Mouse (Mus musculus): ENCODE results near the gene Gpx2. TPM values are rescaled to one million over a fixed set of nuclear protein-coding genes. Genes with fewer than 3 reads are reported as not detected.
A peak's percentile ranks its signal among the peaks of the same experiment; 100 is the strongest.

The Gpx2 gene
- polyA plus RNA-seq, 1 experiment: not detected

- no peak for TF ChIP-seq GATA1 (IDR thresholded peaks at IDR 0.05; ENCODE audit: low read length)
These were observed 16.9 kb downstream of the Gpx2 start for GRCm38 (mm10) chr12:76778305-76779083.

- no peak for TF ChIP-seq GATA1 (IDR thresholded peaks at IDR 0.05; ENCODE audit: low read length)
These were observed 17.5 kb downstream of the Gpx2 start for GRCm38 (mm10) chr12:76777845-76778244.

- TF ChIP-seq GATA1 (IDR thresholded peaks at IDR 0.05; ENCODE audit: low read length): peak; percentile 22
These were observed 18.5 kb downstream of the Gpx2 start for GRCm38 (mm10) chr12:76776898-76777297.

- no peak for TF ChIP-seq GATA1 (IDR thresholded peaks at IDR 0.05; ENCODE audit: low read length)
These were observed 20.2 kb downstream of the Gpx2 start for GRCm38 (mm10) chr12:76775132-76775531.

DNA sequence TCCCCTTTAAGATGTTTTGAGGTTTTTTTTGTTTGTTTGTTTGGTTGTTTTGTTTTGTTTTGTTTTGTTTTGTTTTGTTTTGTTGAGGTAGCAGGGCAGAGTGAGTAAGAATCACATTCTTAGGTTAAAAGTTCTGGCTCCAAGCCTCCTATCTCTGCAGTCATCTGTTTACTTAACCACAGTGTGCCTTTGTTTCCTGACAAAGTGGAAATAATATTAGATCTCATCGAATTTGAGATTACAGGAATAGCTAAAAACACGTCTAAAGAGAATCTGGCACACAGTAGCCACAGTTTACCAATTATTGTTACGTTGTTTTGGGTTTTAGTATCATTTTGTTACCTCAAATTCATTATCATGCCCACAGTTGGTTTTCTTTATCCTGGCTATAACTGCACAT lies 20.7 kb downstream of the Gpx2 start:
- no peak for TF ChIP-seq GATA1 (IDR thresholded peaks at IDR 0.05; ENCODE audit: low read length)

DNA sequence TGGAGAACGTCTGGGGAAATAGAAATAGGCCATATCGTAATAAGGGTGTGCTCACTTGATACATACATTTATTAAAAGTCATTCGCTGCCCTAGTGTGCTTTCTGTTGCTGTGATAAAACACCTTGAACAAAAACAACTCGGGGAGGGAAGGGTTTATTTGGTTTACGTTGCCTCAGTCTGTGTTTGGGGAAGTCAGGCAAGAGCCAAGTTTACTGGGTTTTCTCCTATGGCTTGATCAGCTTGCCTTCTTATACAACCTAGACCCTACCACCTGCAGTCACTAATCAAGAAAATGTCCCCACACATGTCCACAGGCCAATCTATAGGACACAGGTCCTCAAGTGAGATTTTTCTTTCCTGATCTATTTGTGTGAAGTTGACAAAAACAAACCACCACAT lies 23.8 kb downstream of the Gpx2 start:
- no peak for TF ChIP-seq GATA1 (IDR thresholded peaks at IDR 0.05; ENCODE audit: low read length)

DNA sequence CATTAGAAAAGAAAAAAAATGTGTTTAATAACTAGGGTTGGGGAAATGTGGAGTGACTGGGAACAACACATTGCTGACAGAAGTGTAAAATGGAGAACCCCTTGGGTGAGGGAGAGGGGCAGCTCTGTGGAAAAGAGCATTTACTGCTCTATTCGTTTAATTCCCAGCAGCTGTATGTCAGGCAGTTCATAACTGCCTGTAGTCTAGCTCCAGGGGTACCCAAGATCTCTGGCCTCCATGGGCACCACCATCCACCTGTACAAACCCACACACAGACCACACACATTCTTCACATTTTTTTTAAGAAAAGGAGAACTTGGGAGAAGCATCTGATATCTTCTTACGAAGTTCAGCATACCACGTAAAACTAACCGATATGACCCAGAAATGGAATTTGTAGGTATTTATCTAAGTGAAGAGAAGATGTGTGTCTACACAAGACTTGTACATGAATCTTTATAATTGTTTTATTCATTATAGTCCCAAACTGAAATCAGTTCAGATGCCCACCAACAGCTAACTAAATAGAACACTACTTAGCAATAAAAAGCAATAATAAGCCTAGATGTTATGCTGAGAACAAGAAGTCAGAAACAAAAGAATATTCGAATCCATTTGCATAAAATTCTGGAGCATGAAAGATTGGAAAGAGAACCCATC lies 24.4 kb downstream of the Gpx2 start:
- TF ChIP-seq GATA1 (IDR thresholded peaks at IDR 0.05; ENCODE audit: low read length): no peak

GRCm38 (mm10) chr12:76765901-76766630 lies 29.3 kb downstream of the Gpx2 start:
- TF ChIP-seq GATA1 (IDR thresholded peaks at IDR 0.05; ENCODE audit: low read length): no peak

DNA sequence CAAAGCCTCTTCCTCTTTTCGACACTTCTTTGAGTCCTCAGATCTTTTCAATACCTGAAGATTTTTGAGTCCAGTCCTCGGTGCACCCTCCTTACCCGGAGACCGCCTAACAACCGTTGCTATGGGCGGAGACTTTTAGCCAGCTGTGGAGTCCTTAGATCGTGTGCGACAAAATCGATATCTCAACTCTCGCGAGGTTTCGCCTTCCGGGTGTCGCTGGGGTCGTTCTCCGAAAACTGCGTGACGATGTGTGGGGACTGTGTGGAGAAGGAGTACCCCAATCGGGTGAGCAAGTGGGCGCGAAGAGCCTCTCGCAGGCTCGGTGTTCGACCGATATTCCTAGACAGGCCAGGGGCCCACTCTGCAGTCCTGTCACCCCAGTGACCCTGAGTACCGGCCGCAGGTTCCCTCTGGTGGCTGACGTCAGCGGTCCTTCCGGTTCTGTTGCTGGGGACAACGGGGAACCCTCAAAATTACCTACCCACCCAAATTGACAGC lies 30.0 kb downstream of the Gpx2 start, which contains the start of the genes Churc1 and Fntb:
Churc1 (plus strand) TSS at position 185 of the 498 bp plus-strand sequence.
Fntb (plus strand) TSS at position 236 of the 498 bp plus-strand sequence.
- no peak for TF ChIP-seq GATA1 (IDR thresholded peaks at IDR 0.05; ENCODE audit: low read length)

- TF ChIP-seq GATA1 (IDR thresholded peaks at IDR 0.05; ENCODE audit: low read length): no peak
These were observed 42.6 kb downstream of the Gpx2 start for GRCm38 (mm10) chr12:76752652-76753318.

DNA sequence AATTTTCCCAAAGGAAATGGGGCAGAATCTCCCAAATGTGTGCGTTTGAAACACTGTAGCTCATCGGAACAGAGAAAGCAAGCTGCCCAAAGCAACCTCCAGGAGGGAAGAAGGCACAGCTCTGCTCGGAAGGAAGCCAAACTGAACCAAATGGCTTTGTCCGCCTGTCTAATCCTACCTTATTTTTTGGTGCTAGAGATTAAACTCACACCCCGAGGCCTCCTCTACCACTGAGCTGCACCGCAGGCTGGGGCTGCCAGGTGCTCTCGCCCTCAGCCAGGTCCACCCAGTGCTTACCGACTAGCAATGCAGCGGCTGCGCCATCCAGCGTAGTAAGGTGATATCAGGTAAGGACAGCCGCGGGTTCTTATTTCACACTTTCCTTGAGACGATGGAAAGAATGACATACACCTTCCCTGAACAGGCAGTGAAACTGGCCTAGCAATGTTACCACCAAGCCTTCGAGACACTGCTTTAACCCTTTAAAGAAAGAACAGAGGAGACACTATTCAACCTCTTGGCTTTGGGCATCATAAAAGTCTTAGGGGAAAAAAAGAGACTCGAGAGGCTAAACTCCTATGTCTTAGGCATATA lies 44.4 kb downstream of the Gpx2 start:
- no peak for TF ChIP-seq GATA1 (IDR thresholded peaks at IDR 0.05; ENCODE audit: low read length)

Other genes with a start within 250 kb of the Gpx2 start
- gene Sptb, start 85.0 kb downstream of the Gpx2 start, polyA plus RNA-seq (2012): 114 and 116 TPM in 2 replicates
- gene Churc1, start 30.0 kb downstream of the Gpx2 start, polyA plus RNA-seq (2012): 3.1 and 3.2 TPM in 2 replicates
- 21.6 and 33.7 TPM in 2 replicates for gene Fntb, start 30.0 kb downstream of the Gpx2 start, polyA plus RNA-seq (2012)
- not detected in 2 replicates for gene Rab15, start 27.4 kb upstream of the Gpx2 start, polyA plus RNA-seq (2012)
- 90.2 and 102 TPM in 2 replicates for gene Max, start 166.6 kb upstream of the Gpx2 start, polyA plus RNA-seq (2012)